Mouse (Mus musculus) small intestine, adult 2 months (tissue): ENCODE measurements around the gene Hoxc6.

Experiments
- CTCF ChIP-seq: fragments of 200-500 bp; IDR thresholded peaks from 2 replicates; pipeline ENCODE4 v1.5.1; 2012; ENCODE audit warnings: low read depth, mild to moderate bottlenecking, control low read depth, inconsistent platforms, low read length, moderate library complexity, mixed read lengths; ENCODE audit not compliant: insufficient replicate concordance, insufficient read length; ENCODE audit errors: extremely low read depth
- POLR2A ChIP-seq: fragments of 200-500 bp; IDR thresholded peaks from 2 replicates; pipeline ENCODE4 v1.6.1; 2012; ENCODE audit warnings: low read depth, mild to moderate bottlenecking, control low read depth, inconsistent platforms, low read length, moderate library complexity

- TF ChIP-seq CTCF, result no peak
- no peak for TF ChIP-seq POLR2A
Measured at GRCm38 (mm10) chr15:103041613-103042012, 43.6 kb downstream of the Hoxc6 start.
